Comparison of ENCODE assay signal across 8 mouse cellular contexts in genomic region chr4:109978068-109978857, GRCm38 (mm10). TPM values are rescaled to one million over a fixed set of nuclear protein-coding genes. Genes with fewer than 3 reads are reported as not detected.
DNase-seq lines count a peak whose midpoint lies in the region; ATAC-seq and TF ChIP-seq lines count a peak whose summit lies in the region.

No protein-coding gene starts in this region.

- peaks cover 27% of the 10 kb centered on the region for H3K4me1 ChIP-seq in lung, embryonic 16.5 days (replicated peaks; ENCODE audit: control insufficient read depth, insufficient read depth, low read length)
- H3K4me1 ChIP-seq in forebrain, embryonic 14.5 days (ENCODE audit: control insufficient read depth, insufficient read depth, low read length), result no peaks in the 10 kb centered on the region
- peaks cover 32% of the 10 kb centered on the region for H3K4me1 ChIP-seq in liver, embryonic 12.5 days
- no peaks in the 10 kb centered on the region; the same call in 1 of the 2 replicates for H3K4me1 ChIP-seq in stomach, postnatal 0 days (replicated peaks; ENCODE audit: control insufficient read depth, insufficient read depth)

- no peaks in the 10 kb centered on the region for H3K9me3 ChIP-seq in lung, embryonic 16.5 days (ENCODE audit: control insufficient read depth, low read length)
- no peaks in the 10 kb centered on the region for H3K9me3 ChIP-seq in forebrain, embryonic 14.5 days (replicated peaks; ENCODE audit: control insufficient read depth, low read length)
- no peaks in the 10 kb centered on the region for H3K9me3 ChIP-seq in liver, embryonic 12.5 days (replicated peaks)
- no peaks in the 10 kb centered on the region for H3K9me3 ChIP-seq in stomach, postnatal 0 days (ENCODE audit: control insufficient read depth, low read length)

- peaks cover 96% of the 10 kb centered on the region for H3K27me3 ChIP-seq in lung, embryonic 16.5 days (ENCODE audit: control insufficient read depth, insufficient read depth, low read depth, low read length)
- peaks cover 64% of the 10 kb centered on the region for H3K27me3 ChIP-seq in forebrain, embryonic 14.5 days (replicated peaks; ENCODE audit: control insufficient read depth, insufficient read depth, low read length)
- H3K27me3 ChIP-seq in liver, embryonic 12.5 days (replicated peaks), result peaks cover 100% of the 10 kb centered on the region
- H3K27me3 ChIP-seq in stomach, postnatal 0 days (ENCODE audit: control insufficient read depth, insufficient read depth, low read length), result peaks cover 58% of the 10 kb centered on the region

- H3K9ac ChIP-seq in lung, embryonic 16.5 days (ENCODE audit: low read length), result peak overlapping the region; percentile 48
- H3K9ac ChIP-seq in forebrain, embryonic 14.5 days (ENCODE audit: low read length), result peak overlapping the region; percentile 90
- no peak overlapping the region for H3K9ac ChIP-seq in liver, embryonic 12.5 days
- H3K9ac ChIP-seq in stomach, postnatal 0 days (ENCODE audit: low read length), result no peak overlapping the region

- no peak for TF ChIP-seq EP300 in stomach, postnatal 0 days (optimal IDR thresholded peaks at IDR 0.05)

- TF ChIP-seq CTCF in stomach, postnatal 0 days (IDR thresholded peaks at IDR 0.05; ENCODE audit: low read depth), result no peak

- peak; percentile 1 for ATAC-seq in lung, embryonic 16.5 days (ENCODE audit: low read depth)
- ATAC-seq in forebrain, embryonic 14.5 days, result no peak; the same call in 1 of the 2 replicates
- ATAC-seq in liver, embryonic 12.5 days, result peak; percentile 33; the same call in 1 of the 2 replicates
- ATAC-seq in stomach, postnatal 0 days (ENCODE audit: low FRiP score, low TSS enrichment), result peak; percentile 48
- ATAC-seq in megakaryocyte-erythroid progenitor cell, adult 5-6 weeks (replicated peaks; ENCODE audit: low FRiP score, low TSS enrichment, poor library complexity, severe bottlenecking), result no peak

- WGBS in lung, embryonic 16.5 days, result under 1% methylated on average over 52 of the region's 56 CpGs
- 0% methylated on average over 51 of the region's 56 CpGs for WGBS in forebrain, embryonic 14.5 days
- 2% methylated on average over 55 of the region's 56 CpGs for WGBS in liver, embryonic 12.5 days (ENCODE audit: insufficient replicate concordance)
- WGBS in stomach, postnatal 0 days, result 2% methylated on average over 47 of the region's 56 CpGs

- H3K36me3 ChIP-seq in lung, embryonic 16.5 days (ENCODE audit: control insufficient read depth, insufficient read depth, low read length), result no peaks in the 10 kb centered on the region
- peaks cover 8% of the 10 kb centered on the region; the same call in 1 of the 2 replicates for H3K36me3 ChIP-seq in forebrain, embryonic 14.5 days (ENCODE audit: control insufficient read depth, insufficient read depth, low read length)
- H3K36me3 ChIP-seq in liver, embryonic 12.5 days, result no peaks in the 10 kb centered on the region
- no peaks in the 10 kb centered on the region for H3K36me3 ChIP-seq in stomach, postnatal 0 days (ENCODE audit: control insufficient read depth, insufficient read depth, low read length)

- H3K4me3 ChIP-seq in lung, embryonic 16.5 days (ENCODE audit: low read length), result peak overlapping the region; percentile 46
- peak overlapping the region; percentile 60 for H3K4me3 ChIP-seq in forebrain, embryonic 14.5 days (ENCODE audit: low read depth, low read length)
- H3K4me3 ChIP-seq in liver, embryonic 12.5 days, result peak overlapping the region; percentile 39
- peak overlapping the region; percentile 34 for H3K4me3 ChIP-seq in stomach, postnatal 0 days (ENCODE audit: low read depth, low read length)

- peak overlapping the region; percentile 71 for H3K4me2 ChIP-seq in lung, embryonic 16.5 days (ENCODE audit: low read depth, low read length)
- H3K4me2 ChIP-seq in forebrain, embryonic 14.5 days (ENCODE audit: low read length), result peak overlapping the region; percentile 81
- peak overlapping the region; percentile 48 for H3K4me2 ChIP-seq in liver, embryonic 12.5 days
- peak overlapping the region; percentile 54 for H3K4me2 ChIP-seq in stomach, postnatal 0 days (replicated peaks; ENCODE audit: low read depth)

- H3K27ac ChIP-seq in lung, embryonic 16.5 days (ENCODE audit: low read length), result no peak overlapping the region
- H3K27ac ChIP-seq in forebrain, embryonic 14.5 days (ENCODE audit: low read depth, low read length), result peak overlapping the region; percentile 90
- no peak overlapping the region for H3K27ac ChIP-seq in liver, embryonic 12.5 days
- no peak overlapping the region for H3K27ac ChIP-seq in stomach, postnatal 0 days (replicated peaks)

- no peak for DNase-seq in lung, postnatal 14 days
- peak; percentile 64 for DNase-seq in forebrain, embryonic 14.5 days (ENCODE audit: low spot score)
- DNase-seq in stomach, postnatal 0 days (ENCODE audit: low spot score), result peak; percentile 15
- DNase-seq in cerebellum, postnatal 4 days (ENCODE audit: low spot score in 2 of 2), result no peak
- no peak for DNase-seq in cerebellum, postnatal 25 days

RNA-seq across cellular contexts. Expression of gene Dmrta2, which starts 0.4 kb away (rescaled TPM):
- polyA plus RNA-seq in lung, embryonic 16.5 days (2015; fragmentation: Nextera tagmentation; extraction: Ambion mirVana), result 0.05 TPM in 1 of 2 replicates, not detected in the other
- 4.1 and 5.9 TPM in 2 replicates for polyA plus RNA-seq in forebrain, embryonic 14.5 days (2014; fragmentation: Nextera tagmentation; extraction: Ambion mirVana)
- polyA plus RNA-seq in liver, embryonic 12.5 days (2016; fragmentation: Nextera tagmentation; extraction: Ambion mirVana), result 0.05 TPM in 2 replicates
- polyA plus RNA-seq in stomach, postnatal 0 days (2015; fragmentation: Nextera tagmentation; extraction: Ambion mirVana), result 0.05 TPM in 1 of 2 replicates, not detected in the other
- total RNA-seq in megakaryocyte-erythroid progenitor cell, adult 5-6 weeks (2014; fragmentation: Nextera tagmentation), result not detected in 2 replicates
- 0.23 TPM in 1 of 2 replicates, not detected in the other for total RNA-seq in megakaryocyte-erythroid progenitor cell, adult 5-6 weeks (2017)

Comparison
In these comparisons a context has a peak if more than half of its experiments do, and no peak if none do; other contexts are left out.
1. ATAC-seq: peak in lung, embryonic 16.5 days (single experiment), liver, embryonic 12.5 days (single experiment) and stomach, postnatal 0 days (single experiment); none in forebrain, embryonic 14.5 days (single experiment) and megakaryocyte-erythroid progenitor cell, adult 5-6 weeks (single experiment).
2. H3K9ac ChIP-seq: peak in lung, embryonic 16.5 days (single experiment) and forebrain, embryonic 14.5 days (single experiment); none in liver, embryonic 12.5 days (single experiment) and stomach, postnatal 0 days (single experiment).
3. DNase-seq: peak in forebrain, embryonic 14.5 days (single experiment) and stomach, postnatal 0 days (single experiment); none in lung, postnatal 14 days (single experiment), cerebellum, postnatal 4 days (0 of 2) and cerebellum, postnatal 25 days (0 of 2).
4. Peak in every context shown above with its lines, with median percentiles within 50 percentile points of each other: H3K4me2 ChIP-seq and H3K4me3 ChIP-seq.